Mouse (Mus musculus) 416B (cell line): Measurements from ENCODE around the gene Vps53.

ENCODE experiments used
- DNase-seq: peaks from one replicate; pipeline ENCODE4 v3.0.0; 2011; ENCODE audit warnings: low read depth

Gene Vps53

GRCm38 (mm10) chr11:76106551-76107496 is 72.6 kb downstream of the Vps53 start:
- no peak for DNase-seq

DNA sequence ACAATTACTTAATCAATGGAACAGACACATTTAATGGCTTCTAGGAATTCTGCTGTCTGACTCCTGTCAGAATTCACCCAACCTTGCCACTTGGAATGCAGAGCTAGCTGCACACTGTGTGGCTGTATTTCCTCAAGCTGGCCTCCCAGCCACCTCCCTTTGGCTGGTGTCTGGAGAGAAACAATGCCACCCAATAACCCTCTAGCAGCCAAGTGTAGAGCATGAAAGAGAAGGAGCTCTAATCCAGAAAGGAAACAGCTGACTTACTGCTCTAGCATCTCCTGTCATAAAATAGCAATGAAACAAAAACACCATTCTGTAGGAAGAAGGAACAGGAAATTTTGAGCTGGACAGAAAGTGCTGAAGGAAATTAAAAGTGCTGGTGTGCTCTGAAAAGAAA is 78.3 kb downstream of the Vps53 start:
- no peak for DNase-seq

DNA sequence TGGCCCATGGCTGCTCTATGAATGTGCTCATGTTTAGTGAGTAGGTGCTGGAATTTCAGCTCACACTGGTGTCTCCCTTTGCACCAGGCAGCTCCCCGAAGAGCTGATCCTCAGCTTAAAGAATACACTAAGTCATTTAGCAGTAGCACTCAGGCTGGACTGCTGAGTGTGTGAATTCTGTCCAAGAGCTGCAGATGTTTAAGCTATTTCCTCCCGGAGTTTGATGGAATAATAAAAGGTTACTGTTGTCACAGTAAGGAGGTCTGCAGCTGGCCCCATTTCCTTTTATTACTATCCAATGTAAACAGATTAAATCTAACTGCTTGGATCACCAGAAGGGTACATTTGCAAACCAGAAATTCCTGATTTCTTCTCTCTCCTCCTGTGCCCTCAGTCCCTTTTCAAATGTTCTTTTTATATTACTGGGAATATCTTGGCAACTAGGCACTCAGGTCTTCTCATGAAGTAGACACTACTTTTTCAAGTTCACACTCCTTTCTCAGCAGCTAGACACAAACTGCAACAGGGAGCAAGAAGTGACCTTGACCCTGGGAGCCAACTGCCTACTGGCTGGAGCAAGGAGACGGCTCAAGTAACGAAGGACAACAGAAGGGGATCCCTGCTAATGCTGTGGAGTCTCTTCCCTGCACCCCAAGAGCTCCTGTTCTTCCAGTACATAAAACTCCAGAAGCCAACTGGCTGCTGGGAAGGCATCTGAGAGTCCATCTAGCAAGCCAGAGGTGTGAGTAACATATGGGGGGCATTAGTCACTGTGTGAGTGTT is 80.1 kb downstream of the Vps53 start:
- DNase-seq = no peak

- peak; percentile 15 for DNase-seq
Observed at GRCm38 (mm10) chr11:76093610-76094009, 85.8 kb downstream of the Vps53 start.

- peak; percentile 32 for DNase-seq
Observed at GRCm38 (mm10) chr11:76089776-76090175, 89.7 kb downstream of the Vps53 start.

DNA sequence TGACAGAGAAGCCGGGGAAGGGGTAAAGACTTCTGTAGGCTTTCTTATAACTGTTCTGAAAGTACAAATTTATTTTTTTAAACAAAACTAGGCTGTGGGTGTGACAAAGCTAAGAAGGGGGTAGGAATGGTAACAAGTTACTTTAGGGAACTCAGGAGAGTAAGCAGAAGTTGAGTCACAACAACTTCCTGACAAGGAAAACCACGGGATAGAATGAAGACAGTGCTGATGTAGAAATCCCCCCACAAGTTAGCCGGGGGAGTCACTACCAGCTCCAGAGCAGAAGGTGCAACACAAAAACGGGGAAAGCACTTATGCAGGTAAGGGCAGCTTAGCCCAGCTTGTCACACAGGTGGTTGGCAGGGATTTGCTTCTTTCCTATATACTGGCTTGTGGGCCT is 90.9 kb downstream of the Vps53 start:
- peak; percentile 46 for DNase-seq

DNA sequence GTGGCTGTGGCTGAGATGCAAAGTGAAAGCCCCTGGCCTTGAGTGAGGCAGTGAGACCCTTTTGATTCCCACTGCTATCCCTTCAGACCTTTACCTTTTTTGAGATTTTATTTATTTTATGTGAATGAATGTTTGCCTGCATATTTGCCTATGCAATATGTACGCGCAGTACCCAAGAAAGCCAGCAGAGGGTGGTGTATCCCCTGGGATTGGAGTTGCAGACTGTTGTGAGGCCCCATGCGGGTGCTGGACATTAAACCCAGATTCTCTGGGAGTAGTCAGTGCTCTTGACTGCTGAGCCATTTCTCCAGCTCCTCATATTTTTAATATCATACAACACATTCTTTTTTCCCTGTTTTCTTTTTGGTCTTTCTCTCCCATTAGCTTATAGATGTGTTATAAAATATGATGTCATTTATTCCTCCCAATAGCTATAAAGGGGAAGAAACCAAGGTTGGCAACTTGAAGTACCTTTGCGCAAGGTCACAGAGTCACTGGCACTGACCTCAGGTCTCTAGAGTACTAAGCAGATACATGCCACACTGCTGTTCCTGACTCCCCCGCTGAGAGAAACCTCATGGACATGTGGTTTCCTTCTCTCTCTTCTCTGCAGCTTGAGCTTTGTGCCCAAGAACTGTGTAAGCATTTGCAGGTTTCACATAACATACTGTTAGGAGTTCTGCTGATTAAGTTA is 93.4 kb downstream of the Vps53 start:
- DNase-seq = peak; percentile 64

- DNase-seq = no peak
Observed at GRCm38 (mm10) chr11:76084943-76085342, 94.5 kb downstream of the Vps53 start.

GRCm38 (mm10) chr11:76083941-76084367 is 95.5 kb downstream of the Vps53 start:
- DNase-seq = no peak

DNA sequence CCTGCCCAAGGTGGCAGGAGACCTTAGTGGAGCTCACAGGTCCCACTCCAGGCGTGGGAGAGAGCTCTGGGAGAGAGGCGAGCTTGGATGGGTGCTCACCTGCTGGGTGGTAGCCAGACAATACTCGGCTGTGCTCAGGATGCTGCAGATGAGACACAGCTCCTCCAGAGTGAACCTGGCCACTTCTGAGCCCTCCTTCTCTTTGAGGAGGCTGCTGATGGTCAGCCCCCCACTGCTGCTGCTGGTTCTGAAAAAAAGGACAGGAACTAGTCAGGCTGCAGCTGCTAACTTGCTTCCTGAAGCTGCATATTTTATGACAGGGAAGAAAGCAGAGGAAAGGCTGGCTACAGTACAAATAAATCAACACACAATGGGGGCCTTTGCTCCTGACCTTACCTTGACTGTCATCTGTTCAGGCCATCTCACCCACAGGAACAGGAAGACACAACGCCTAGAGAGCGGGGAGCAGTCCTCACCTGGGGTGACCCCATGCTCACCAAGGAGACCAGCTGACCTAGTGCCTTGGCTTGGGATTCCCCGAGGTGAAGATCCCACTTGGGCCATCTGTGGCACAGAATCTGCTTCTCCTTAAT is 98.3 kb downstream of the Vps53 start:
- DNase-seq = no peak

DNA sequence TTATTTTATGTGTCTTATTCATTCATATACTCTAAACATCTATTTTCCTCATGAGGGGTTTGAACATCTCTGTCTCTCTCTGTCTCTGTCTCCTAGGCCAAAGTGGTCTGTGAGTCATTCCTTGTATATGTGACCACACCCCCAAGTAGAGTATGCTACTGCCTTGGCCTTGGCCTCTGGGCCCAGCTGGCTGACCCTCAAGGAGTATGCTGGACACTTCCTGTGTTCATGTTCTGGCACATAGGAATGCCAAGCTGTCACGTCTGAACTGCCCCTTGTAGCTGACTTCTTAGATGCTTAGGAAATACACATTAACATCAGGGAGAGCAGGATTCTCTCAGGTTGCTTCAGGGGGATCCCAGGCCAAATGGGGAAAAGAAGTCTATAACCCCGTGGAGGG is 99.2 kb downstream of the Vps53 start:
- no peak for DNase-seq

- no peak for DNase-seq
Observed at GRCm38 (mm10) chr11:76077341-76077740, 102.1 kb downstream of the Vps53 start.

DNA sequence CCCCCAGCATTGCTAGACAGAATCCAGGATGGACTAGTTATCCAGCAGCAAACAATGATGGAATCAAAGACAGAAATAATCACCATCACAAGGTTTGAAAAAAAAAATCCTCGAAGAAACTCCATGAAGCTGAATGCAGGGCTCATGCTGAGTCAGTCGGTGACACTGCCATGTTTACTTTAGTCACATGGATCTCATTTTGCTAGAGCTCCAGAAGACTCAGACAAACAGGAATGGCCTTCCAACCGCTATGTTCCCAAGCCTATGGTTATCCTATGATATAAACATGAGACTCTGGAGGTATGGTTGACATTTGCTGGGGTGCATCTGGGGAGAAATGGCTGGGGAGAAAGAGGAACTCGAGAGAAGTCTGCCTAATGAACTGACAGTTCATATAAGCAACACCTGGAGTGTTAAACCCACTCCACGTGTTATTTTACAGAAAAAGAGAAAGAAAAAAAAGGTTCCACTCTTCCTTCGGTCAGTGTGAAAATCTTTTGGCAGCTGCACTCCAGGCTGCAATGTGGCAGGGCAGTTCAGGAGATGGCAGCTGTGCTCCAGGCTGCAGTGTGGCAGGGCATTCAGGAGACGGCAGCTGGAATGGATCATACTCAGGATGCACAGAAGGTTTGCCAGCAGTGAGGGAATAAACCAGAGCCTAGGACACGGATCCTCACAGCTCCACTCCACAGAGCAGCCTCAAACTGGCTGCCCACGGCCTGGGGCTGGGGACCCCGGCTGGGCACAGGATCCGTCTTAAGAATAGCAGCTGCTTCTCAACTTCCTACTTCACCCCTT is 105.0 kb downstream of the Vps53 start:
- DNase-seq = no peak

GRCm38 (mm10) chr11:76069816-76070215 is 109.6 kb downstream of the Vps53 start:
- no peak for DNase-seq

DNA sequence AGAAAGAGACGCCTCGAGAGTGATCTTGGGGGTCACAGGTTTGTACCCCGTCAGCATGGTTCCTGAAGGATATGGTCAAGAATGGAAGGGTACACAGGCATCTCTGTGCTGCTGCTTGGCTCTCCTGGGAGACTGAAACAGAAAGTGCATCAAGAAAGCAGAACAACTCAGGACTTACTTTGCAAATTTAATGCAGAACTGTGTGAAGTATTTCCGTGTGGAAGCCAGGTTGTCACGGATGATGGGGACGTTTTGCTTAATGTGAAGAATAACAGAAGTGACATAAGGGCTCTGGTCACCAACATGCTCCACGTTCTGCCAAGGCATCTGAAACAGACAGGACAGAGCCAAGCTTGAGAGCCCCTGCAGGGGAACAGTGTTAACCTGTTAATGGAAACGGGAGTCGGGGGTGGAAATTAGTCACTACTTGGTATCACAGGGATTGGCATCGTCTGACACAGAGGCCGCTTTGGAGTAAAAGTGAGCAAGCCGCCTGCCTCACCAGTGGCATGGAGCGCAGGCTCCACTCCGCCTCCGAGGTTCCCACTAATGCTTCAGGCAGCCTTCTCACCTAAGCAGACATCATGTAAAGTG is 112.8 kb downstream of the Vps53 start:
- no peak for DNase-seq

DNA sequence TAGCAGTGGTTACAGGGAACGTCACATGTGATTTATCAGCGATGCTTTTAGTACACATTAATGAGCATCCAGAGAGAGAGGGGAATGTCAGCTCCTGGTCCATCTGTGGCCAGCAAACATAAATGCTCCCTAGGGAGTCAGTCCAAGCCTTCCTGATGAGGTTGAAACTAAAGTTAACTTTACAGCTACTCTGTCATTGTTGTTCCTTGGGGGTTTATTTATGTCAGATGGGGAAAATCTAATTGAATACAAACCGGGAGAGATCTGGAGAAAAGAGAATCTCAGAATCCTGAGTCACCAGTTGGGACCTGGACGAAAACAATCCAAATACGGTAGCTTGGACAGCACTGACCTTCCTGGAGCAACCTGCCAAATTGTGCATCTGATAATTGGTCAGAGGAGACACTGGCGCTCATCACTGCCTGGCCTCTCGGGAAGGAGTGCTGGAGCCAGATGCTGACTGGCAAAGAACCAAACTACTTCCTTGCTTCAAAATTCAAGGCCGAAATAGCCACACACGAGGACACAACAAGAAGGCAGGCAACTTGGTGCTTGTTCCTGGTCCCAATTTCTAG is 113.8 kb downstream of the Vps53 start:
- no peak for DNase-seq

DNA sequence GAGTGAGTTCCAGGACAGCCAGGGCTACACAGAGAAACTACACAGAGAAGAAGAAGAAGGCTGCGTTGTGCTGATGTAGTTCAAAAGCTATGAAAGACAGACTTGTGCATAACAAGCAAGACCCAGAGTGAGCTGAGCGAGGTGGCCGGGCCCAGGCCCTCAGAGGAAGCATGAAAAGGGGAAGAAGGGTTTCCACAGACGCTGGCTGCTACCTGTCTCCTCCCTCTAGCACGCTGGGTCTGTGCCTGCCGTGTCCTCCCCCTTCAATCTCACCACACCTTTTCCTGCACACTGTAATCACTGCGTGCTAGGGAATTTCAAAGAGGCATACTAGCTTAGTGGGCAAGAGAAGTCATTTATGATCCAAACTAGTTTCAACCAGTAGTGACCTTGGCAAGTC is 115.0 kb downstream of the Vps53 start:
- no peak for DNase-seq

DNA sequence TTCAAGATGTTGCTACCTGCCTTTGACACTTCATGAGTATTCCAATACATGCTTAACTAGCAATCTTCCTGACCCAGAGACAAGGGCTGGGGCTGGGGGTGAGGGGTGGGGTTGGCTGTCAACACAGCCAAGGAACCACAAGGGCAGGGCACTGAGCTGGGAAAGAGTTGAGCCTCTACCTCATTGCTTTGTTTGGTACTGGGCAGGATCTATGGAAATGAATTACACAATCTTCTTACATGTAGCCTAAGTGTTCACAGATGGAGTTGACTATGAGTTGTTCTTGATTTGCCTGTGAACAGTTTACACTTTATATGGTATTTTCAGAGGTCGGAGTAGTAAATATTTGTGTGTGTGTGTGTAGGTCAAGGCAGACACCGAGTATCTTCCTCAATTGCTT is 118.5 kb downstream of the Vps53 start:
- no peak for DNase-seq

GRCm38 (mm10) chr11:76059971-76060370 is 119.5 kb downstream of the Vps53 start:
- no peak for DNase-seq

GRCm38 (mm10) chr11:76056487-76056886 is 123.0 kb downstream of the Vps53 start:
- DNase-seq = peak; percentile 32
